Mouse (Mus musculus): ENCODE results near the gene Nfib. TPM values are rescaled to one million over a fixed set of nuclear protein-coding genes. Genes with fewer than 3 reads are reported as not detected.

Nfib gene
- total RNA-seq, 1 experiment from 2014 or later, result 0.10 TPM

GRCm38 (mm10) chr4:82539406-82540047 is 166.0 kb downstream of the Nfib start:
- ATAC-seq (replicated peaks in 1 of 2; ENCODE audit: insufficient read depth in 1 of 2, low FRiP score in 2 of 2, low TSS enrichment in 1 of 2, low read depth in 1 of 2, poor library complexity in 2 of 2, severe bottlenecking in 2 of 2), result no peak

- no peak for ATAC-seq (replicated peaks in 1 of 2; ENCODE audit: insufficient read depth in 1 of 2, low FRiP score in 2 of 2, low TSS enrichment in 1 of 2, low read depth in 1 of 2, poor library complexity in 2 of 2, severe bottlenecking in 2 of 2)
These were observed 166.7 kb downstream of the Nfib start for GRCm38 (mm10) chr4:82538815-82539214.

- no peak for ATAC-seq (replicated peaks in 1 of 2; ENCODE audit: insufficient read depth in 1 of 2, low FRiP score in 2 of 2, low TSS enrichment in 1 of 2, low read depth in 1 of 2, poor library complexity in 2 of 2, severe bottlenecking in 2 of 2)
These were observed 167.3 kb downstream of the Nfib start for GRCm38 (mm10) chr4:82538069-82538811.

GRCm38 (mm10) chr4:82537279-82537967 is 168.1 kb downstream of the Nfib start:
- ATAC-seq (replicated peaks in 1 of 2; ENCODE audit: insufficient read depth in 1 of 2, low FRiP score in 2 of 2, low TSS enrichment in 1 of 2, low read depth in 1 of 2, poor library complexity in 2 of 2, severe bottlenecking in 2 of 2), result peak; percentile 26 to 39; a peak in 2 of 4 replicates

GRCm38 (mm10) chr4:82536435-82537278 is 168.9 kb downstream of the Nfib start:
- 0 out of 4 replicates have a peak, but pooled peaks of 1 of the 2 experiments have one; percentile 28 for ATAC-seq (replicated peaks in 1 of 2; ENCODE audit: insufficient read depth in 1 of 2, low FRiP score in 2 of 2, low TSS enrichment in 1 of 2, low read depth in 1 of 2, poor library complexity in 2 of 2, severe bottlenecking in 2 of 2)

GRCm38 (mm10) chr4:82535606-82536434 is 169.7 kb downstream of the Nfib start:
- no peak for ATAC-seq (replicated peaks in 1 of 2; ENCODE audit: insufficient read depth in 1 of 2, low FRiP score in 2 of 2, low TSS enrichment in 1 of 2, low read depth in 1 of 2, poor library complexity in 2 of 2, severe bottlenecking in 2 of 2)

GRCm38 (mm10) chr4:82533231-82533630 is 172.3 kb downstream of the Nfib start:
- no peak for ATAC-seq (replicated peaks in 1 of 2; ENCODE audit: insufficient read depth in 1 of 2, low FRiP score in 2 of 2, low TSS enrichment in 1 of 2, low read depth in 1 of 2, poor library complexity in 2 of 2, severe bottlenecking in 2 of 2)

GRCm38 (mm10) chr4:82532443-82533191 is 172.9 kb downstream of the Nfib start:
- no peak for ATAC-seq (replicated peaks in 1 of 2; ENCODE audit: insufficient read depth in 1 of 2, low FRiP score in 2 of 2, low TSS enrichment in 1 of 2, low read depth in 1 of 2, poor library complexity in 2 of 2, severe bottlenecking in 2 of 2)

- ATAC-seq (replicated peaks in 1 of 2; ENCODE audit: insufficient read depth in 1 of 2, low FRiP score in 2 of 2, low TSS enrichment in 1 of 2, low read depth in 1 of 2, poor library complexity in 2 of 2, severe bottlenecking in 2 of 2), result no peak
These were observed 173.6 kb downstream of the Nfib start for GRCm38 (mm10) chr4:82531977-82532376.

GRCm38 (mm10) chr4:82530875-82531353 is 174.6 kb downstream of the Nfib start:
- ATAC-seq (replicated peaks in 1 of 2; ENCODE audit: insufficient read depth in 1 of 2, low FRiP score in 2 of 2, low TSS enrichment in 1 of 2, low read depth in 1 of 2, poor library complexity in 2 of 2, severe bottlenecking in 2 of 2), result no peak

GRCm38 (mm10) chr4:82528978-82529377 is 176.6 kb downstream of the Nfib start:
- no peak for ATAC-seq (replicated peaks in 1 of 2; ENCODE audit: insufficient read depth in 1 of 2, low FRiP score in 2 of 2, low TSS enrichment in 1 of 2, low read depth in 1 of 2, poor library complexity in 2 of 2, severe bottlenecking in 2 of 2)

- ATAC-seq (replicated peaks in 1 of 2; ENCODE audit: insufficient read depth in 1 of 2, low FRiP score in 2 of 2, low TSS enrichment in 1 of 2, low read depth in 1 of 2, poor library complexity in 2 of 2, severe bottlenecking in 2 of 2), result no peak
These were observed 185.6 kb downstream of the Nfib start for GRCm38 (mm10) chr4:82519935-82520334.

- no peak for ATAC-seq (replicated peaks in 1 of 2; ENCODE audit: insufficient read depth in 1 of 2, low FRiP score in 2 of 2, low TSS enrichment in 1 of 2, low read depth in 1 of 2, poor library complexity in 2 of 2, severe bottlenecking in 2 of 2)
These were observed 187.4 kb downstream of the Nfib start for GRCm38 (mm10) chr4:82518132-82518531.

GRCm38 (mm10) chr4:82517311-82517710 is 188.2 kb downstream of the Nfib start:
- no peak for ATAC-seq (replicated peaks in 1 of 2; ENCODE audit: insufficient read depth in 1 of 2, low FRiP score in 2 of 2, low TSS enrichment in 1 of 2, low read depth in 1 of 2, poor library complexity in 2 of 2, severe bottlenecking in 2 of 2)

GRCm38 (mm10) chr4:82516211-82516795 is 189.2 kb downstream of the Nfib start:
- ATAC-seq (replicated peaks in 1 of 2; ENCODE audit: insufficient read depth in 1 of 2, low FRiP score in 2 of 2, low TSS enrichment in 1 of 2, low read depth in 1 of 2, poor library complexity in 2 of 2, severe bottlenecking in 2 of 2), result no peak

GRCm38 (mm10) chr4:82514921-82515320 is 190.6 kb downstream of the Nfib start:
- ATAC-seq (replicated peaks in 1 of 2; ENCODE audit: insufficient read depth in 1 of 2, low FRiP score in 2 of 2, low TSS enrichment in 1 of 2, low read depth in 1 of 2, poor library complexity in 2 of 2, severe bottlenecking in 2 of 2), result no peak
